9 mouse cellular contexts compared by ENCODE assay signal in the genomic region with DNA sequence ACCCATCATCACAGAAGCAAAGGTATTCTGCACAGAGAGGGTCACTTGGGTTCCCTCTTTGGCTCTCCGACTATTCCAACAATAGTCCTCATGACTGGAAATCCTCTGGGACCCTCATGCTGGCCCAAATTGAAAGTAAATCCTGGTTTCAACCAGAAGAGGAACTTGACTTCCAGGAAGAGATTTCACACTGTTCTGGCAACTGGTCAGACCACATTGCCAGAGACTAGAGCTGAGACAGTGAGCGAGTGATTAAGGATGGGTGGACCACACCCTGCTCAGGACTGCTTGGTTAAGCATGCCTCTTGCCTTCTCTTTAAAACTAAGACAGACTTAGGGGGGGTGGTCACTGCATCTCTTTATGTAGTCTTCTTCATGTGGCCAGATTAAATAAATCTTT.
DNase-seq lines count a peak whose midpoint lies in the region; ATAC-seq and TF ChIP-seq lines count a peak whose summit lies in the region.
"Had no signal": no experiment of that assay in that cellular context is flagged by ENCODE, and none has a peak within 500 bp of the region (broad histone marks: within the 10 kb centered on the region; RNA-seq: fewer than 3 reads in every experiment).

No protein-coding gene starts in this region.

- peak overlapping the region; percentile 57; the same call in 1 of the 2 replicates for H3K27ac ChIP-seq in embryonic facial prominence, embryonic 12.5 days
- no peak overlapping the region for H3K27ac ChIP-seq in embryonic facial prominence, embryonic 10.5 days (replicated peaks)
- no peak overlapping the region for H3K27ac ChIP-seq in MEL (ENCODE audit: control insufficient read depth, low read depth, low read length)
- no peak overlapping the region for H3K27ac ChIP-seq in intestine, embryonic 15.5 days
- H3K27ac ChIP-seq: forebrain, embryonic 12.5 days had no signal

- TF ChIP-seq RAD21 in MEL (IDR thresholded peaks at IDR 0.05; ENCODE audit: low read depth, low read length) = no peak

- TF ChIP-seq CTCF in MEL (IDR thresholded peaks at IDR 0.05 in 2 of 3, conservative IDR thresholded peaks at IDR 0.05 in 1 of 3; ENCODE audit: control insufficient read depth in 1 of 3, insufficient read depth in 1 of 3, low read depth in 2 of 3, low read length in 3 of 3, poor library complexity in 1 of 3, severe bottlenecking in 1 of 3) = no peak

- no peak for TF ChIP-seq POLR2A in MEL (IDR thresholded peaks at IDR 0.05; ENCODE audit: control insufficient read depth in 1 of 2, insufficient read depth in 1 of 2, low read depth in 1 of 2, low read length in 2 of 2, poor library complexity in 1 of 2)

- no peak for ATAC-seq in embryonic facial prominence, embryonic 12.5 days (ENCODE audit: insufficient number of reproducible peaks, insufficient read depth, low FRiP score, low TSS enrichment)
- no peak for ATAC-seq in intestine, embryonic 15.5 days

- 81% methylated on average over 2 of the region's 2 CpGs for WGBS in embryonic facial prominence, embryonic 12.5 days
- WGBS in embryonic facial prominence, embryonic 10.5 days = 84% methylated on average over 2 of the region's 2 CpGs
- WGBS in intestine, embryonic 15.5 days = 68% methylated on average over 2 of the region's 2 CpGs

- H3K27me3 ChIP-seq in embryonic facial prominence, embryonic 12.5 days = no peaks in the 10 kb centered on the region
- no peaks in the 10 kb centered on the region for H3K27me3 ChIP-seq in embryonic facial prominence, embryonic 10.5 days (replicated peaks; ENCODE audit: low read depth, poor library complexity, severe bottlenecking)
- H3K27me3 ChIP-seq in MEL (ENCODE audit: control insufficient read depth in 1 of 2, insufficient read depth in 2 of 2, low read length in 2 of 2) = no peaks in the 10 kb centered on the region
- no peaks in the 10 kb centered on the region for H3K27me3 ChIP-seq in intestine, embryonic 15.5 days (replicated peaks)

- H3K4me1 ChIP-seq in embryonic facial prominence, embryonic 12.5 days = peaks cover 9% of the 10 kb centered on the region; the same call in 1 of the 2 replicates
- no peaks in the 10 kb centered on the region for H3K4me1 ChIP-seq in embryonic facial prominence, embryonic 10.5 days
- no peaks in the 10 kb centered on the region for H3K4me1 ChIP-seq in MEL (ENCODE audit: control insufficient read depth in 1 of 2, insufficient read depth in 2 of 2, low read length in 2 of 2)
- H3K4me1 ChIP-seq in intestine, embryonic 15.5 days (replicated peaks) = 0 out of 2 replicates have a peak, but pooled peaks cover 4% of the 10 kb centered on the region
- H3K4me1 ChIP-seq: forebrain, embryonic 12.5 days had no signal

- no peak for DNase-seq in embryonic facial prominence, embryonic 10.5 days (ENCODE audit: low spot score)
- peak; percentile 5 for DNase-seq in MEL (ENCODE audit: low read depth, low spot score)
- DNase-seq in gastrocnemius, postnatal 25 days = peak; percentile 31
- DNase-seq in lung, postnatal 10 days = peak; percentile 35
- DNase-seq in right cerebral cortex, postnatal 10 days (ENCODE audit: low spot score in 2 of 2) = no peak
- DNase-seq in spleen, adult 18-20 months = no peak

- no peak for TF ChIP-seq EP300 in MEL (IDR thresholded peaks at IDR 0.05; ENCODE audit: low read depth in 1 of 2, low read length in 2 of 2)

- no peak overlapping the region for H3K9ac ChIP-seq in embryonic facial prominence, embryonic 12.5 days
- H3K9ac ChIP-seq in MEL (ENCODE audit: control insufficient read depth, low read depth, low read length, poor library complexity, severe bottlenecking) = no peak overlapping the region
- no peak overlapping the region for H3K9ac ChIP-seq in intestine, embryonic 15.5 days
- H3K9ac ChIP-seq: forebrain, embryonic 12.5 days had no signal

- no peaks in the 10 kb centered on the region for H3K9me3 ChIP-seq in embryonic facial prominence, embryonic 12.5 days
- H3K9me3 ChIP-seq in embryonic facial prominence, embryonic 10.5 days = no peaks in the 10 kb centered on the region
- H3K9me3 ChIP-seq in MEL (replicated peaks; ENCODE audit: insufficient read depth, low read length) = no peaks in the 10 kb centered on the region
- H3K9me3 ChIP-seq in intestine, embryonic 15.5 days = no peaks in the 10 kb centered on the region
- H3K9me3 ChIP-seq: forebrain, embryonic 12.5 days had no signal

- H3K4me3 ChIP-seq in embryonic facial prominence, embryonic 12.5 days = no peak overlapping the region
- no peak overlapping the region for H3K4me3 ChIP-seq in embryonic facial prominence, embryonic 10.5 days
- no peak overlapping the region for H3K4me3 ChIP-seq in MEL (ENCODE audit: control insufficient read depth in 1 of 2, insufficient read depth in 1 of 2, low read depth in 2 of 2, low read length in 2 of 2)
- no peak overlapping the region for H3K4me3 ChIP-seq in intestine, embryonic 15.5 days (replicated peaks)
- H3K4me3 ChIP-seq: forebrain, embryonic 12.5 days had no signal

- no peak overlapping the region for H3K4me2 ChIP-seq in embryonic facial prominence, embryonic 12.5 days (replicated peaks)
- H3K4me2 ChIP-seq in intestine, embryonic 15.5 days (replicated peaks) = no peak overlapping the region
- H3K4me2 ChIP-seq: forebrain, embryonic 12.5 days had no signal

- H3K79me2 ChIP-seq in MEL (ENCODE audit: control insufficient read depth, insufficient read depth, low read length, poor library complexity) = no peaks in the 10 kb centered on the region

- no peaks in the 10 kb centered on the region for H3K36me3 ChIP-seq in embryonic facial prominence, embryonic 12.5 days
- H3K36me3 ChIP-seq in embryonic facial prominence, embryonic 10.5 days (replicated peaks) = no peaks in the 10 kb centered on the region
- no peaks in the 10 kb centered on the region for H3K36me3 ChIP-seq in MEL (ENCODE audit: control insufficient read depth in 1 of 2, insufficient read depth in 2 of 2, low read length in 2 of 2)
- H3K36me3 ChIP-seq in intestine, embryonic 15.5 days = no peaks in the 10 kb centered on the region
- H3K36me3 ChIP-seq: forebrain, embryonic 12.5 days had no signal

TF ChIP-seq in MEL, 35 proteins besides CTCF, POLR2A, EP300 and RAD21:
- TF ChIP-seq MAZ (IDR thresholded peaks at IDR 0.05; ENCODE audit: low read depth, low read length) (no peak), CHD1 (IDR thresholded peaks at IDR 0.05; ENCODE audit: low read depth, low read length) (no peak)
TF ChIP-seq in MEL: peak in this region for 0.

Comparison
In these comparisons a context has a peak if more than half of its experiments do, and no peak if none do; other contexts are left out.
1. DNase-seq: peak in MEL (single experiment), gastrocnemius, postnatal 25 days (single experiment) and lung, postnatal 10 days (single experiment); none in embryonic facial prominence, embryonic 10.5 days (single experiment), right cerebral cortex, postnatal 10 days (0 of 2) and spleen, adult 18-20 months (0 of 2).